Mouse (Mus musculus) cerebellum, adult 2 months (tissue): Measurements from ENCODE around the gene Commd1. TPM values are rescaled to one million over a fixed set of nuclear protein-coding genes. Genes with fewer than 3 reads are reported as not detected.

Source experiments
- DNase-seq, 2 experiments: peaks; one replicate each; pipeline ENCODE4 v3.0.0; 2021
- H3K27ac ChIP-seq: fragments of 200-500 bp; 2 replicates; pipeline ENCODE4 v1.5.1; 2012; ENCODE audit warnings: low read length, control low read depth, inconsistent platforms; ENCODE audit not compliant: insufficient read depth
- H3K27me3 ChIP-seq: fragments of 200-500 bp; 2 replicates; pipeline ENCODE4 v1.6.1; 2012; ENCODE audit warnings: inconsistent platforms, mild to moderate bottlenecking, low read length, moderate library complexity; ENCODE audit not compliant: control insufficient read depth, insufficient read depth
- H3K4me1 ChIP-seq: fragments of 200-500 bp; 2 replicates; pipeline ENCODE4 v1.6.1; 2011; ENCODE audit warnings: low read length; ENCODE audit not compliant: control insufficient read depth, insufficient read depth
- H3K4me3 ChIP-seq: fragments of 200-500 bp; replicated peaks from 2 replicates; pipeline ENCODE3; 2011; ENCODE audit warnings: mild to moderate bottlenecking, low read depth, low read length, control low read depth; ENCODE audit not compliant: insufficient read depth
- CTCF ChIP-seq: fragments of 200-500 bp; IDR thresholded peaks from 2 replicates; pipeline ENCODE4 v1.5.1; 2011; ENCODE audit warnings: low read depth, mild to moderate bottlenecking, control low read depth, low read length, moderate library complexity, borderline replicate concordance; ENCODE audit not compliant: insufficient read depth
- POLR2A ChIP-seq: fragments of 200-500 bp; IDR thresholded peaks from 2 replicates; pipeline ENCODE4 v1.6.1; 2011; ENCODE audit warnings: low read length, control low read depth, borderline replicate concordance; ENCODE audit not compliant: insufficient read depth
- WGBS: fragments of 180-500 bp; shearing (Covaris S2); methylation state at CpG from one replicate; pipeline ENCODE4 v1.1.7; 2018; 5-methylcytosine and 5-hydroxymethylcytosine counted together
- polyA plus RNA-seq: library from polyadenylated mRNA; depleted of rRNA; stranded (reverse); fragments of >200 nt; gene quantifications from 2 replicates; pipeline ENCODE4 v1.2.3, GENCODE M21; 2012

Gene Commd1
- polyA plus RNA-seq, 1 experiment, result 49.1 TPM

DNA sequence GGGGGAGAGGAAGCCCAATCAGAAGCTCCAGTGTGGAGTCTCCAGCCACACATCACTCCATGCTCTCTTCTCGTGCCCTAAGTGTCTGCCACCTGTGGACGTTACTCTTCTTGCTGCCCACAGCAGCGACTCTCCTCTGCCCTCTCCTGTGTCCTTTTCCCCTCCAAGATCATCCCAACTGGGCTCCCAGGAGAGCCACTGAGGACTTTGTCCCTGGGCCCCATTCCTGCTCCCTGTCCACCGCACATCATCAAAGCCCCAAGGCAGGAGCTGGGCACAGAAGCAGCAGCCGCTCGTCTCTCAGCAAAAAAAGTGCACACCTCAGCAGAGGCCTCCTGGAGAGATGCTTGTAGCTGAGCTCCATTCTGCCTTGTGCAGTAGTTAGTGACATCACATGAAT is 32.8 kb upstream of the Commd1 start:
- TF ChIP-seq POLR2A, result no peak
- TF ChIP-seq CTCF, result no peak
- no peak overlapping the region for H3K27ac ChIP-seq
- H3K4me1 ChIP-seq, result no peaks in the 10 kb centered on the region
- no peak for DNase-seq
- no peak overlapping the region for H3K4me3 ChIP-seq
- H3K27me3 ChIP-seq, result no peaks in the 10 kb centered on the region
- WGBS, result 74% methylated on average over 6 of the region's 6 CpGs

DNA sequence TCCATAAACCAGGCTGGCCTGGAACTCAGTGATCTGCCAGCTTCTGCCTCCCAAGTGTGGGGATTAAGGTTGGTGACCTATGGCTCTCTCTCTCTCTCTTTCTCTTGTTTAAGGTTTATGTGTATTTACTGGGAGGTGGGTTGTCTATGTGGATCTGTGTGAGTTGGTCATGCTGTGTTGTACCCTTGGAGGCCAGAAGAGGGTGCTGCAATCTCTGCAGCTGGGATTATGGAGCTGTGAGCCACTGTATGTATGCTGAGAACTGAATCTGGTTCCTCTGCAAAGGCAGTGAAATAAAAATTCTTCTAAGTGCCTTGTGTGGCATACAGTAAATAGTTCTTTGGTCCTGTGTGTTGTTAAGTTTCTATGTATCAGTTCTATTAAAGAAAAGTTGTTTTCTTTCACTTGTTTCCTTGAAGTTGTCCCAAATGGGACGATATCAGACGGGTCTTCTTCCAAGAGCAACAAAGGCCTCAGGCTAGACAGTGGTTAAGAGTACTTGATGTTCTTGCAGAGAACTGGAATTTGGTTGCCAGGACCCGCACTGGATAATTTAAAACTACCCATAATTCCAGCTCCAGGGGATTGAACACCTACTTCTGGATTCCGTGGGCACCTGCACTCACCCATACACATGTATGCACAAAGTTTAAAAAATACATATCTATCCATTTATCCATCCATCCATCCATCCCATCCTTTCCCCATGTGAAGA is 31.6 kb upstream of the Commd1 start:
- Histone ChIP-seq H3K27me3 (no peaks in the 10 kb centered on the region), H3K27ac (no peak overlapping the region), H3K4me1 (no peaks in the 10 kb centered on the region), H3K4me3 (no peak overlapping the region)
- WGBS, result 91% methylated on average over 4 of the region's 4 CpGs
- TF ChIP-seq POLR2A (no peak), CTCF (peak; percentile 23; the same call in 1 of the 2 replicates)
- DNase-seq, result no peak

DNA sequence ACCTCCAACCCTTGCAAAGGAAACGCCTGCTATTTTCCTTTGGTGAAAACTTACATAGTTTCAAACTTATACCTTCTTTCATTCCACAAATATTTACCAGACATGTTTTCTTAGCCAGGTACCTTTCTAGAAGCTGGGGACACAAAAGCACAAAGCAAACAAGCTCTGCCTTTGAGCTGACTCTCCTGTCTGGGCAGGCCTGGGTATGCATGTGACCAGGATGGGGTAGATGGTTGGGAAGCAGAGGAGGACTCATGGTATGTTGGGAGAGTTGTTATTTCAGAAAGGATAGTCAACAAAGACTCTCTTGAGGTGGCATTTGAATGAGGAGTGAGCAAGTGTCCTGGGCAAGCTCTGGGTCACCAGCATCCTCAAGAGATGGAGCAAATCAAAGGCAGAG is 30.9 kb upstream of the Commd1 start:
- Histone ChIP-seq H3K27me3 (no peaks in the 10 kb centered on the region), H3K4me3 (no peak overlapping the region), H3K4me1 (no peaks in the 10 kb centered on the region), H3K27ac (no peak overlapping the region)
- no peak for DNase-seq
- WGBS, result 93% methylated on average over 1 of the region's 1 CpGs
- TF ChIP-seq CTCF (no peak), POLR2A (no peak)

GRCm38 (mm10) chr11:23008824-23009200 is 26.6 kb upstream of the Commd1 start:
- 25% methylated on average over 4 of the region's 4 CpGs for WGBS
- H3K27ac ChIP-seq, result no peak overlapping the region

GRCm38 (mm10) chr11:23008181-23008823 is 26.1 kb upstream of the Commd1 start:
- Histone ChIP-seq H3K27me3 (no peaks in the 10 kb centered on the region), H3K27ac (peak overlapping the region; percentile 44), H3K4me1 (no peaks in the 10 kb centered on the region; the same call in 1 of the 2 replicates), H3K4me3 (peak overlapping the region; percentile 76)
- no peak for TF ChIP-seq CTCF
- peak; percentile 59; the same call in 1 of the 2 replicates for TF ChIP-seq POLR2A
- peak; percentile 86 to 87 for DNase-seq
- WGBS, result under 1% methylated on average over 40 of the region's 40 CpGs

More at GRCm38 (mm10) chr11:23008824-23009200, 26.6 kb upstream of the Commd1 start:
- no peak for DNase-seq
- Histone ChIP-seq H3K27me3 (no peaks in the 10 kb centered on the region), H3K4me3 (peak overlapping the region; percentile 76), H3K4me1 (no peaks in the 10 kb centered on the region; the same call in 1 of the 2 replicates)
- no peak for TF ChIP-seq CTCF
- TF ChIP-seq POLR2A, result no peak

DNA sequence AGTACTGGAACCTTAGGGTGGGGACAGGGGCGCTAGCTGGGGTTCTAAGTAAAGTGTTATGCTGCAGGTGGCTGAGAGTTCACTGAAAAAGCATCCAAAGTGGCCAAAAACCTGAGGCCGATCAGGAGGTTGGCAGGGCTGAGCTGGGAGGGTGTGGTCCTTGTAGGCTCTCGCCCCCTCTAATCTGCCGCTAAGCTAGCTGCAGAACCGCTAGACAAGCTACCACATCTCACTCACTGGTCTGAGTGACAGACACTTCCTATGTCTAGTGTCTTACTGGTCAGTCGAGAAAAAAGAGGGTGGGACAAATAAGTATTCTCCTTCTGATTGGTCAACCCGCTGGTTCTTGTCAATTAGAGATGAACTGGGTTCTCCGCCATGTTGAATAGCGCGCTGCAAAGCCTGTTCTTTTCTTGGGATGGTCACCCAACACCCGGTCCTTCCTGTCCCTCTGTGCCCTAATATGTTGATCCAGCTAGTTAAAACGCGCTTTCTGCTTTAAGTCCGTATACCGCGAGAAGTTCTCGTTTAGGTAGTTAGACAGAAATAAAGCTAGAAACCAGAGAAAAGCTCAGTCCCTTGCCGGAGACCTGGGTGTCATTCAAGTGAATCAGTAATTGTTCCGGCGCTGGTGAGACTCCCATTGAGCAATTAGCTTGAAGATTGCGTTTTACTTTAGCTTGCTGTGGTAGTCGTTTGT is 25.4 kb upstream of the Commd1 start, which contains the start of gene Fam161a:
Gene Fam161a (plus strand): TSS at position 51 of the 700 bp plus-strand sequence.
- DNase-seq, result peak; percentile 82 to 96
- no peaks in the 10 kb centered on the region; the same call in 1 of the 2 replicates for H3K4me1 ChIP-seq
- H3K27ac ChIP-seq, result peak within 1 kb of the TSS; percentile 48
- WGBS, result under 1% methylated on average over 22 of the region's 22 CpGs
- TF ChIP-seq POLR2A (peak; percentile 64; the same call in 1 of the 2 replicates), CTCF (no peak)
- peak within 1 kb of the TSS; percentile 76 for H3K4me3 ChIP-seq
- H3K27me3 ChIP-seq, result no peaks in the 10 kb centered on the region

DNA sequence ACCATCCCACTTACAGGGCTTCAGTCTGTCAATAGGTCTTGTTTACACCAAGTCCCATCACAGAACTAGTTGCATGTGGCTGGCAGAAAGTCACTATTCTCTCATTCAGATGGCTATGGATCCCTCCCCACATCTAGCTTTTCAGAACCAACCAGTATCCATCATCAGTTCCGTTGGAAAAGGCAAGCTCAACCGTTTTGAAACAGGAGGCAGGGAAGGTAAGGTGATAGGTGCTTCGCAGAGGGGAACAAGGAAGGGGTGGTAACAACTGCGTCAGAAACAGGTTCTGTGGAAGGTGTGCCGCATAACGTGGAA is 24.9 kb upstream of the Commd1 start:
- Histone ChIP-seq H3K4me3 (peak overlapping the region; percentile 63), H3K4me1 (no peaks in the 10 kb centered on the region; the same call in 1 of the 2 replicates), H3K27me3 (no peaks in the 10 kb centered on the region), H3K27ac (peak overlapping the region; percentile 48)
- no peak for DNase-seq
- 2% methylated on average over 6 of the region's 6 CpGs for WGBS
- no peak for TF ChIP-seq POLR2A
- TF ChIP-seq CTCF, result no peak
